Mouse (Mus musculus): ENCODE results near the gene Oxct1. TPM values are rescaled to one million over a fixed set of nuclear protein-coding genes. Genes with fewer than 3 reads are reported as not detected.

The Oxct1 gene
- polyA plus RNA-seq, 1 experiment from 2014 or later: 318 TPM

GRCm38 (mm10) chr15:4171600-4171999 lies 145.4 kb downstream of the Oxct1 start:
- no peak for TF ChIP-seq CTCF (IDR thresholded peaks at IDR 0.05)
- ATAC-seq: no peak
- ChIA-PET CTCF (interaction anchor here (1.0 kb wide), 1 partner anchor 14 kb away, joined by 3 read pairs; no protein-coding TSS in a partner anchor), POLR2A (no interaction called here)
- no peak for DNase-seq (ENCODE audit: low read depth, low spot score)
- in situ Hi-C loops (cut with MboI; ENCODE audit: low pct_unique_long_range_greater_than_20kb): no loop called here
- no peaks in the 10 kb centered on the region for H3K27me3 ChIP-seq

- ATAC-seq (no peak), DNase-seq (ENCODE audit: low read depth, low spot score) (no peak)
- no peak for TF ChIP-seq CTCF (IDR thresholded peaks at IDR 0.05)
- in situ Hi-C loops (cut with MboI; ENCODE audit: low pct_unique_long_range_greater_than_20kb): no loop called here
- POLR2A ChIA-PET: no interaction called here
- CTCF ChIA-PET: interaction anchor here (1.1 to 1.6 kb wide), 2 partner anchors 28 to 38 kb away, joined by 3 to 4 read pairs; no protein-coding TSS in a partner anchor
- peaks cover 10% of the 10 kb centered on the region for H3K27me3 ChIP-seq
Measured at GRCm38 (mm10) chr15:4197913-4198312, 171.7 kb downstream of the Oxct1 start.

Other genes with a start within 250 kb of the Oxct1 start
- 23.6 TPM for gene Fbxo4, start 46.8 kb upstream of the Oxct1 start, polyA plus RNA-seq (2021)
- 60.1 TPM for gene AW549877, start 30.6 kb upstream of the Oxct1 start, polyA plus RNA-seq (2021)